Mouse (Mus musculus): ENCODE measurements at regions not wholly inside any gene's neighbourhood (a gene's known extent, or its start where the extent isn't known, plus 50 kb on each side); places are given as distances from the start of the nearest gene placed in this dataset.

DNA sequence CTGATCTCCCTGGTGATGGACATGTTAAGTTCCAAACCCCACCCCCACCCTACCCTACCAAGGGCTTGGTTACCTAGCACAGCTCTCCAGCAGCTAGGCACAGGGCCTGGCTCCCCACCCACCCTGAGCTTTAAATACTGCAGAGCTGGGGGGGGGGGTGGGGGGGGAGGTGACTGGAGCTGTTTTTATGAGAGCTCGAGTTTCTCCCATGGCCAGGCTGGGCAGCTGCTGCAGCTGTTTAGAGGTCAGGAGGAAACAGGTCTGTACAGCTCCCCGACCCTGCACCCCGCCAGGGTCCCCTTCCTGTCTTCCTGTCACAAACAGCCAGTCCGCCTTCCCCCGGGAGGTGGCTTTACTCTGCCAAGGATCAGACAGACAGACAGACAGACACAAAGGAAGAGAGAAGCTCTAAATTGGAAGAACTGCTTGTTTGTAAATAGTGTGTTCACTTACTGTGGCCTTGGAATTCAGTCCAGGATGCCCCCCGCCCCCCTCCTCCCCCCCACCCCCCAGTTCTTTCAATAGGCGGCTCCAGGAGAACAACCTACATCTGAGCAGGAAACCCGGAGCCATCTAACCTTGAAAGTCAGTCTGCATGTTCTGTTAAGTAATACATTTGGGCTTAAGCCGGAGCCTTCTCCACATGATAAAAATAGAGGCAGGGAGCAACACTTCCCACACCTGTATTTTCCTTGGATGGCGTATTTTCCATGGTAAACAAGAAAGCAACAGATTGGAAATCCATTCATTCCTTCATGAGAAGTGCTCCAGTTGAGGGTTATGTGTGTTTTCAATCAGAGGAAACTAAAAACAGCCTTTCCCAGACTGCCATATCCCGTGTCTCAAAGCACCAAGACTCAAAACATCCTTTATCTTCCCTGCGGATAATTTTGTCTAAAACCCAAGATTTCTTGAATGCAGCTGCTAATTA is 67.8 kb upstream of the Hes1 start:
- intact Hi-C loops (cut with DNase I), result no loop called here
- DNase-seq (ENCODE audit: low spot score in 2 of 2), result no peak

- intact Hi-C loops (cut with DNase I), result no loop called here
- no peak for DNase-seq (ENCODE audit: low spot score in 2 of 2)
Measured at GRCm38 (mm10) chr16:30000166-30000565, 64.0 kb upstream of the Hes1 start.

DNA sequence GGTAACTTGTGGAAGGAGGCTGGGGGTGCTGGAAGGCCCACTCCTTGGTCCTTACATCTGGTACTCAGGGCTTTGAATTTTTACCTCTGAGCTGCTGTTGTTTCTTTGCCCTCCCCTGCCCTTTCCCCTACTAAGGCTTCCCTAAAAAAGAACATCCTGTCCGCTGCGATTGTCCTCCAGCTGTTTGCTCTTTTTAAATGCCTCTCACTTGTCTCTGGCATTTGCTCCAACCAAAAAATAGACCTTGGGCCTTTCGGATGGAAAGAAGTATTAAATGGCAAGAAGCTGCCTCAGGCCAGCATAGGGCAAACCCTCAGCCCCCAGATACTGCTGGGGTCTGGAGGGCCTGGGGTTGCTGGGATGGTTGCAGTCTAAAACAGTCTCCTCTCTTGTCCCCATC is 59.1 kb upstream of the Hes1 start:
- DNase-seq (ENCODE audit: low spot score in 2 of 2), result no peak
- intact Hi-C loops (cut with DNase I), result loop anchor here (5.0 kb wide), 1 partner anchor 168 kb away; no protein-coding TSS in a partner anchor

DNA sequence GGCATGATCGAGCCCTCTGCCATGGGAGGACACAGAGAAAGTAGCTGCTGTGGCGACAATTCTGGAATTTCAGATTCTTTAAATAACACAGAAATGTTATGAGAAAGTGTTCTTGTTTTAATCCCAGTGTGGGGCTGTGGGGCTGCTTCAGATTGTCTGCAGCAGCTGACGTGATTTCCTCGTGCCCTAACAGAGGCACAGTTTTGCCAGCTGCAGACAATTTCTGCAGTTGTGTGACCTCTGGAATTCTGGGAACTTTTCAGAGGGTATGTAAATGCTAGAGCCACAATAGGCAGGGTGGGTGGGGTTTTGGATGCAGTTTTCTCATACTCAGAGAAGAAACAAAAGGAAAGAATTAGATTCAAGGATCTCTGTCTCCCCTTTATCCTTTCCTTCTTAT is 57.4 kb upstream of the Hes1 start:
- intact Hi-C loops (cut with DNase I), result loop anchor here (5.0 kb wide), 1 partner anchor 170 kb away; no protein-coding TSS in a partner anchor
- peak in 1 of 2 experiments; percentile 48 for DNase-seq (ENCODE audit: low spot score in 2 of 2)

DNA sequence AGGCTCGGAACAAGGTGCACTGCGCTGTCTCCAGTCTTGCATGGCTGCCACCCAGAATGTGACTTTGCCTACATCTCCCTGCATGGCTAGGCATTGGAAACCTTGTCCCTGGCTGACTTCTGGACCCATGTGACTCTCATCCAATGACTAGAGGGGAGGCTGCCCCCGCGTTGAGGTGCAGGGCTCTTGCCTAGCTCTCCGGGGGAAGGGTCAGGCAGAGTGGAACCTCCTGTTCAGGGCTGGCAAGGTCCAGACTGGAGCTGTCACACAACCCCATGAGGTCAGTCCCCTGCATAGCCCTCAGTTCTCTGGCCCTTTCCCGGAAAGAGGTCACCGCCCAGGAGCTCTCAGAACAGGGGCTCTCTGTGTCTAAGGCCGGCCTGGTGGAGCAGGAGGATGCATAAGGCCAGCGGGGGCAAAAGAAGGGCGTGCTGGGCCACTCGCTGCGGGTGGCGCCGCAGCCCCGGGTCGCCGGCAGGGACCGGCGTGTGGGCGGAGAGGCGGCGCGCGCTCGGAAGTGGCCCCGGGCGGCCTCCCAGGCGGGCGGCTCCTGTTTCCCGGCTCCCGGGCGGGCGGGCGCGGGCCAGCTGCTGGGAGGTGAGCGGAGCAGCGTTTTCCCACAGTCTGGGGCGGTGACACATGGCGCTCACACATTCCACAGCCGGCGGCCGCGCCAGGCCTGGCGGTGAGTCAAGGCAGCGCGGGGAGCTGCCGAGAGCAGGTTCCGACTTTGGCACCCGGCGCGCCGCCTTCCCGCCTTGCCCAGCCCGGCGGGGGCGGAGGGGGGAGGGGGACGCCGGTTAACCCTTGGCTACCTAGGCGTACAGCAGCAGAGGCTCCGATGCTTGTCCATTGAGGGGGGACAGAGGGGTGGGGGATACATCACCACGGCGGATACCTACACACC is 55.5 kb upstream of the Hes1 start:
- DNase-seq (ENCODE audit: low spot score in 2 of 2), result peak; percentile 82 to 88
- intact Hi-C loops (cut with DNase I), result loop anchor here (2.0 to 5.0 kb wide), 2 partner anchors 56 to 171 kb away; partner anchors contain the start of gene Hes1

GRCm38 (mm10) chr16:30009521-30010186 is 54.5 kb upstream of the Hes1 start:
- intact Hi-C loops (cut with DNase I), result loop anchor here (2.0 to 5.0 kb wide), 2 partner anchors 55 to 172 kb away; partner anchors contain the start of gene Hes1
- DNase-seq (ENCODE audit: low spot score in 2 of 2), result peak in 1 of 2 experiments; percentile 43

DNA sequence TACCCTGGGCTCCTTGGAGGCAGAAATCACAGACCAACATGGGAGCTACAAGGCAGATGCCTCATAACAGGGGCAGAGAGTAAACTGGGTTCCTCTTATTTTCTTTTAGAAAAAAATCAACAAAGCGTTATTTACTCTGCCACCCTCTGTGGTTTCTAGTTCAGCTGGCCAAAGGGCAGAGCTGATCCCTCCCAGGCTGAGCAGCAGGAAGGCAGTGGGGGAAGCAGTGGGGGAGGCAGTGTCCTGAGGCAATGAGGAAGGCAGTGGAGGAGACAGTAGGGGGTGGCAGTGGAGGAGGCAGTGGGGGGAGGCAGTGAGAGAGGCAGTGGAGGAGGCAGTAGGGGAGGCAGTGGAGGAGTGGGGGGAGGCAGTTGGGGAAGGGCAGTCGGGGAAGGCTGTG is 51.1 kb upstream of the Hes1 start:
- intact Hi-C loops (cut with DNase I), result no loop called here
- no peak for DNase-seq (ENCODE audit: low spot score in 2 of 2)

GRCm38 (mm10) chr16:30013943-30014342 is 50.2 kb upstream of the Hes1 start:
- DNase-seq (ENCODE audit: low spot score in 2 of 2), result no peak
- intact Hi-C loops (cut with DNase I), result no loop called here

Measured in left cerebral cortex, postnatal 14 days (tissue).